Mouse (Mus musculus): Measurements from ENCODE around the gene Cenph. TPM values are rescaled to one million over a fixed set of nuclear protein-coding genes. Genes with fewer than 3 reads are reported as not detected.

Cenph gene
- polyA plus RNA-seq, 1 experiment, result 4.0 TPM

- Histone ChIP-seq H3K36me3 (ENCODE audit: control insufficient read depth) (peaks cover 79% of the 10 kb centered on the region), H3K4me1 (ENCODE audit: control insufficient read depth) (peaks cover 10% of the 10 kb centered on the region), H3K27me3 (ENCODE audit: control insufficient read depth) (no peaks in the 10 kb centered on the region), H3K9me3 (ENCODE audit: control insufficient read depth, low read length) (no peaks in the 10 kb centered on the region), H3K4me3 (replicated peaks) (no peak overlapping the region)
- TF ChIP-seq TAL1 (IDR thresholded peaks at IDR 0.05; ENCODE audit: low read length) (no peak), GATA1 (IDR thresholded peaks at IDR 0.05; ENCODE audit: low read length) (no peak)
Observed at GRCm38 (mm10) chr13:100715467-100715866, 60.2 kb downstream of the Cenph start.

Other genes starting within 250 kb of the Cenph start
- not detected in 2 replicates for gene Ocln, start 223.2 kb downstream of the Cenph start, polyA plus RNA-seq (2012)
- not detected in 2 replicates for gene Marveld2, start 158.9 kb downstream of the Cenph start, polyA plus RNA-seq (2012)
- gene Ak6, start 124.9 kb downstream of the Cenph start, polyA plus RNA-seq (2012), result 1.3 and 2.1 TPM in 2 replicates
- gene Rad17, start 124.8 kb downstream of the Cenph start, polyA plus RNA-seq (2012), result 1.4 TPM in 2 replicates
- 1.3 and 2.1 TPM in 2 replicates for gene Taf9, start 124.3 kb downstream of the Cenph start, polyA plus RNA-seq (2012)
- not detected in 2 replicates for gene Ccdc125, start 106.2 kb downstream of the Cenph start, polyA plus RNA-seq (2012)
- gene Cdk7, start 45.0 kb downstream of the Cenph start, polyA plus RNA-seq (2012), result 0.42 and 0.98 TPM in 2 replicates
- 19.3 and 24.9 TPM in 2 replicates for gene Mrps36, start 31.2 kb downstream of the Cenph start, polyA plus RNA-seq (2012)
- 0.67 and 1.6 TPM in 2 replicates for gene Ccnb1, start 10.7 kb upstream of the Cenph start, polyA plus RNA-seq (2012)
- 0.15 TPM in 2 replicates for gene Slc30a5, start 57.5 kb upstream of the Cenph start, polyA plus RNA-seq (2012)